Mouse (Mus musculus) CH12.LX (cell line): ENCODE measurements at regions not wholly inside any gene's neighbourhood (a gene's known extent, or its start where the extent isn't known, plus 50 kb on each side); places are given as distances from the start of the nearest gene placed in this dataset.

Experiments
- DNase-seq: peaks from one replicate; pipeline ENCODE4 v3.0.0-alpha.2; 2013; ENCODE audit errors: extremely low read depth
- H3K27ac ChIP-seq: 2 replicates; pipeline ENCODE4 v1.5.1; 2012; ENCODE audit warnings: low read depth, mild to moderate bottlenecking, control low read depth, moderate library complexity; ENCODE audit not compliant: insufficient read depth
- H3K27me3 ChIP-seq: replicated peaks from 2 replicates; pipeline ENCODE3; 2012; ENCODE audit warnings: inconsistent platforms
- H3K36me3 ChIP-seq, 2 experiments: replicated peaks in 1 of 2; 2 replicates each; pipeline versions ENCODE3 to v1.6.1; 2012; ENCODE audit warnings: inconsistent platforms in 1 of 2, low read length in 1 of 2, mild to moderate bottlenecking in 1 of 2, mixed read lengths in 1 of 2, moderate library complexity in 1 of 2; ENCODE audit not compliant: control insufficient read depth in 1 of 2, insufficient read depth in 1 of 2
- H3K4me1 ChIP-seq, 2 experiments: 2 replicates each; pipeline ENCODE4 v1.6.1; 2012; ENCODE audit warnings: inconsistent platforms in 1 of 2, moderate library complexity in 1 of 2; ENCODE audit not compliant: insufficient read depth in 2 of 2, control insufficient read depth in 1 of 2
- H3K4me2 ChIP-seq: 2 replicates; pipeline ENCODE4 v1.6.1; 2012; ENCODE audit warnings: low read depth, mild to moderate bottlenecking, control low read depth; ENCODE audit not compliant: poor library complexity, insufficient read depth, severe bottlenecking
- H3K4me3 ChIP-seq, 3 experiments: fragments of 150-350 bp in 1 of 3; sonication (generic) in 1 of 3; replicated peaks in 1 of 3; 2 replicates each; pipeline versions ENCODE3 to v1.5.1; 2011 to 2012; ENCODE audit warnings: low read depth in 2 of 3, low read length in 2 of 3, mild to moderate bottlenecking in 2 of 3, moderate library complexity in 2 of 3, control low read depth in 1 of 3, improper control_type of control experiment in 1 of 3, inconsistent platforms in 1 of 3, mixed read lengths in 1 of 3; ENCODE audit not compliant: poor library complexity in 1 of 3
- H3K79me2 ChIP-seq: replicated peaks from 2 replicates; pipeline ENCODE4 v1.6.1; 2012; ENCODE audit warnings: mild to moderate bottlenecking, moderate library complexity; ENCODE audit not compliant: control insufficient read depth, poor library complexity, insufficient read depth, severe bottlenecking; ENCODE audit errors: extremely low read depth
- H3K9ac ChIP-seq: 2 replicates; pipeline ENCODE4 v1.6.1; 2012; ENCODE audit warnings: low read depth, mild to moderate bottlenecking, control low read depth, moderate library complexity; ENCODE audit not compliant: insufficient read depth
- H3K9me3 ChIP-seq: replicated peaks from 2 replicates; pipeline ENCODE3; 2012; ENCODE audit warnings: low read length, inconsistent platforms, mixed read lengths
- BHLHE40 ChIP-seq: IDR thresholded peaks from 2 replicates; pipeline ENCODE4 v1.6.1; 2011; ENCODE audit warnings: mild to moderate bottlenecking, low read depth, low read length, improper control_type of control experiment
- CTCF ChIP-seq, 2 experiments: IDR thresholded peaks in 1 of 2; conservative IDR thresholded peaks in 1 of 2; 2 replicates each; pipeline ENCODE4 v1.5.1; 2011 to 2012; ENCODE audit warnings: low read depth in 2 of 2, low read length in 2 of 2, improper control_type of control experiment in 1 of 2, inconsistent platforms in 1 of 2, mild to moderate bottlenecking in 1 of 2, moderate library complexity in 1 of 2
- E2F4 ChIP-seq: IDR thresholded peaks from 2 replicates; pipeline ENCODE4 v1.6.1; 2011; ENCODE audit warnings: low read depth, low read length, improper control_type of control experiment; ENCODE audit not compliant: insufficient replicate concordance
- ETS1 ChIP-seq: conservative IDR thresholded peaks from 2 replicates; pipeline ENCODE4 v1.6.1; 2012; ENCODE audit warnings: low read depth, mild to moderate bottlenecking, inconsistent platforms, low read length, improper control_type of control experiment, moderate library complexity
- HCFC1 ChIP-seq: IDR thresholded peaks from 2 replicates; pipeline ENCODE4 v1.6.1; 2012; ENCODE audit warnings: low read depth, mild to moderate bottlenecking, inconsistent platforms, low read length, improper control_type of control experiment
- IRF4 ChIP-seq: IDR thresholded peaks from 2 replicates; pipeline ENCODE4 v1.6.1; 2014; ENCODE audit warnings: low read depth, mild to moderate bottlenecking, inconsistent platforms, low read length, improper control_type of control experiment
- JUN ChIP-seq: IDR thresholded peaks from 2 replicates; pipeline ENCODE4 v1.6.1; 2011; ENCODE audit warnings: low read depth, mild to moderate bottlenecking, low read length, improper control_type of control experiment, moderate library complexity; ENCODE audit not compliant: insufficient read depth
- KAT2A ChIP-seq: IDR thresholded peaks from 2 replicates; pipeline ENCODE4 v1.6.1; 2012; ENCODE audit warnings: low read length, improper control_type of control experiment, inconsistent platforms; ENCODE audit not compliant: insufficient replicate concordance
- MAFK ChIP-seq: IDR thresholded peaks from 2 replicates; pipeline ENCODE4 v1.6.1; 2011; ENCODE audit warnings: low read length, improper control_type of control experiment; ENCODE audit not compliant: insufficient replicate concordance
- PAX5 ChIP-seq: IDR thresholded peaks from 2 replicates; pipeline ENCODE4 v1.6.1; 2012; ENCODE audit warnings: low read length, inconsistent platforms, mixed read lengths
- SMC3 ChIP-seq: IDR thresholded peaks from 2 replicates; pipeline ENCODE4 v1.6.1; 2011; ENCODE audit warnings: low read depth, low read length, improper control_type of control experiment
- TBP ChIP-seq: conservative IDR thresholded peaks from 2 replicates; pipeline ENCODE4 v1.6.1; 2011; ENCODE audit warnings: low read depth, low read length, improper control_type of control experiment
- TCF12 ChIP-seq: IDR thresholded peaks from 2 replicates; pipeline ENCODE4 v1.6.1; 2014; ENCODE audit warnings: low read depth, mild to moderate bottlenecking, inconsistent platforms, low read length, improper control_type of control experiment
- UBTF ChIP-seq: IDR thresholded peaks from 2 replicates; pipeline ENCODE4 v1.6.1; 2012; ENCODE audit warnings: low read depth, mild to moderate bottlenecking, inconsistent platforms, low read length, improper control_type of control experiment, moderate library complexity
- USF1 ChIP-seq: IDR thresholded peaks from 2 replicates; pipeline ENCODE4 v1.6.1; 2014; ENCODE audit warnings: low read depth, mild to moderate bottlenecking, inconsistent platforms, low read length, improper control_type of control experiment
- USF2 ChIP-seq: conservative IDR thresholded peaks from 2 replicates; pipeline ENCODE4 v1.6.1; 2011; ENCODE audit warnings: low read depth, low read length, improper control_type of control experiment
- ZKSCAN1 ChIP-seq: IDR thresholded peaks from 2 replicates; pipeline ENCODE4 v1.6.1; 2012; ENCODE audit warnings: low read depth, inconsistent platforms, low read length, improper control_type of control experiment, borderline replicate concordance
- ZMIZ1 ChIP-seq: IDR thresholded peaks from 2 replicates; pipeline ENCODE4 v1.6.1; 2012; ENCODE audit warnings: low read depth, mild to moderate bottlenecking, inconsistent platforms, low read length, improper control_type of control experiment
- dilution Hi-C: fragments of 300-500 bp; cut with MboI; formaldehyde crosslinking; loops from 2 replicates; pipeline ENCODE4 v1.14.3; 2020; ENCODE audit warnings: low sequenced_read_pairs; ENCODE audit not compliant: extremely low pct_unique_long_range_greater_than_20kb, extremely low pct_ligation_motif_present
- in situ Hi-C: fragments of 300-500 bp; cut with MboI; formaldehyde crosslinking; loops from 3 replicates; pipeline ENCODE4 v1.14.3; 2019; ENCODE audit warnings: low sequenced_read_pairs, low pct_ligation_motif_present, low pct_unique_long_range_greater_than_20kb, mixed read lengths

DNA sequence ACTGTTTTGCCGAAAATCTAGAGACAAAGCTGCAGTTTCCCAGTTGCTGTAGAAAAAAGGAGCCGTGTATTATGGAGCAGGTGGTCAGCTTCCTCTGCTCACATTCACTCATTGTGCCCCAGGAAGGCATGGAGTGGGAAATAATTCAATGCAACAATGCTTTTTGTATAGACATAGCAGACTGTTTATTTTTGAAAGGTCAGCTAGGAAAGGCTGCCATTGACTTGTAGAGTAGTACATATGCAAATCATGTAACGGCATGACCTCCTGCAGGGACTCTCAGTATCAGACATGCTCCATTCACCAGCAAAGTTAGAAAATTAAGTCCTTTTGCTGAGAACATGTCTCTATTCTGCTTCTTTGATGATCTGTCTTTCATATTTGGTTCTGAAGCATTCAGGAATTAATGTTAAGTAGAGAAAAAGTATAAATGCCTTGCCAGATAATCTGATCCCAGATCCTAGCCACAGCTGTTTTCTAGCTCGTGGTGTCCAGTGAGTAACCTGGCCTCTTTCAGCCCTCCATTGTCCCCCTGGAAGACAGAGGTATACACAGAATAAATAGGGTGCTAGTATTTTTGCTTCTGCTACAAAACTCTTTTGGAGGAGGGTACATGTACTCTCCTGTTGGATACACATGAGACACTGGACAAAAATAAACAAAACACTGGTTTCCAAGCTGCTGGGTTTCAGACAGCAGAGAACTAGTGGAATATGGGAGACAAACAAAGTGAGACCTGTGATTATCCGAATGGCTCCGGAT is 389.5 kb upstream of the Pik3r1 start:
- TF ChIP-seq PAX5 (no peak), ETS1 (no peak), USF1 (no peak), BHLHE40 (no peak), CTCF (conservative IDR thresholded peaks at IDR 0.05 in 1 of 2, IDR thresholded peaks at IDR 0.05 in 1 of 2; ENCODE audit: low read depth in 2 of 2, low read length in 2 of 2) (no peak), SMC3 (no peak), ZKSCAN1 (no peak), ZMIZ1 (no peak), TCF12 (no peak), HCFC1 (no peak), IRF4 (no peak), KAT2A (no peak), USF2 (no peak), UBTF (no peak), JUN (no peak), E2F4 (no peak)
- TF ChIP-seq, all 38 proteins: peak for 0
- H3K27me3 ChIP-seq, result no peaks in the 10 kb centered on the region
- no peaks in the 10 kb centered on the region for H3K79me2 ChIP-seq
- H3K9ac ChIP-seq, result no peak overlapping the region
- dilution Hi-C loops (no loop called here), in situ Hi-C loops (no loop called here)
- H3K4me2 ChIP-seq, result no peak overlapping the region
- no peaks in the 10 kb centered on the region for H3K9me3 ChIP-seq
- H3K4me3 ChIP-seq, result no peak overlapping the region
- no peak for DNase-seq
- peaks cover 0 to 6% of the 10 kb centered on the region in 2 experiments; a peak in 1 of 4 replicates for H3K4me1 ChIP-seq
- H3K36me3 ChIP-seq, result no peaks in the 10 kb centered on the region
- H3K27ac ChIP-seq, result no peak overlapping the region

DNA sequence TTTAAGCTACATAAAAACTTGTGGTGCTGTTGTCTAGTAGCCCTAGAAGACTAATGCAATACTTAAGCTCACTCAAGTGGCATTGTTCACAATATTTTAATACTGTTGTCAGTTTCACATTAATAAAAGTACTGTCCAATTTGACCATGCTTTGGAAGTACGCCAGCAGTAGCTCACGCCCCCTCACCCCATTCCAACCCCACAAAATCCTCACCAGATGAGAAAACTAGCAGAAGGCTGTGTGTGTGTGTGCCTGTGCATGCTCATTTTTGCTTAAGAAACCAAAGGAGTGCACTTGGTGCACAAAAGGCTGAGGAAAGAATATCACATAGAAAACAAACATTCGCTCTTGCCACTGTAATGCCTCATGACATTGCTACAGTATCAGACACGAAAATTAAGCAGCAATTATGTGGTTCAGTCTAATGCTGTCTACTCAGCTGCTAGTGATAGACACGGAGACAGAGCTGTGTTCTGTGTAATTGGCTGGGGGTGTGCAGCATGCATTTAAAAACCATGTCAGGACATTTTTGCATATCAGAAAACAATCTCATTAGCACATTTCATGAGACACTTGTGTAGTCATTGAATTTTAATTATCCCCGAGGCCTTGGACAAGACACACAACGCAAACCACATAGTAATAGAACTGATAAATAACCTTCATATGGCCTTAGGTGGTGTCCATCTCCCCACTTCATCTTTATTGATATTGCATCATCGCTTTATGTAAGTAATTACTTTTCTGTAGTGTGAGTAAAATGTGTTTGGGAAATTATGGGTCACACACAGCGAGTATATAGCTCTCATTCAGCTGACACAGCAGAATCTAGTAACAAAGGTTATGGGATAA is 405.6 kb upstream of the Pik3r1 start:
- no peak overlapping the region for H3K27ac ChIP-seq
- TF ChIP-seq MAFK (peak; percentile 50; the same call in 1 of the 2 replicates), TBP (no peak)
- TF ChIP-seq, all 38 proteins: peak for 1
- Histone ChIP-seq H3K9ac (no peak overlapping the region), H3K4me3 (no peak overlapping the region), H3K79me2 (no peaks in the 10 kb centered on the region), H3K27me3 (no peaks in the 10 kb centered on the region), H3K36me3 (no peaks in the 10 kb centered on the region), H3K9me3 (no peaks in the 10 kb centered on the region), H3K4me1 (no peaks in the 10 kb centered on the region), H3K4me2 (no peak overlapping the region)
- in situ Hi-C loops, result no loop called here
- DNase-seq, result no peak
- dilution Hi-C loops, result no loop called here
